ENCODE assay signal across 10 mouse cellular contexts in genomic region chr1:77043749-77044564, GRCm38 (mm10).
DNase-seq lines count a peak whose midpoint lies in the region; ATAC-seq lines count a peak whose summit lies in the region.
"Had no signal": no experiment of that assay in that cellular context is flagged by ENCODE, and none has a peak within 500 bp of the region (broad histone marks: within the 10 kb centered on the region; RNA-seq: fewer than 3 reads in every experiment).

No protein-coding gene starts in this region.

- WGBS in embryonic facial prominence, embryonic 14.5 days = 56% methylated on average over 14 of the region's 14 CpGs
- 82% methylated on average over 14 of the region's 14 CpGs for WGBS in embryonic facial prominence, embryonic 10.5 days
- WGBS in stomach, embryonic 16.5 days = 35% methylated on average over 14 of the region's 14 CpGs

- H3K4me3 ChIP-seq in embryonic facial prominence, embryonic 14.5 days (ENCODE audit: low read depth, low read length) = no peak overlapping the region
- no peak overlapping the region for H3K4me3 ChIP-seq in embryonic facial prominence, embryonic 10.5 days
- H3K4me3 ChIP-seq in stomach, embryonic 16.5 days (replicated peaks; ENCODE audit: low read length) = no peak overlapping the region
- H3K4me3 ChIP-seq: limb, embryonic 12.5 days; neural tube, embryonic 13.5 days had no signal

- H3K9me3 ChIP-seq in embryonic facial prominence, embryonic 14.5 days (ENCODE audit: control insufficient read depth, low read length) = 0 out of 2 replicates have a peak, but pooled peaks cover 6% of the 10 kb centered on the region
- no peaks in the 10 kb centered on the region for H3K9me3 ChIP-seq in embryonic facial prominence, embryonic 10.5 days
- H3K9me3 ChIP-seq in stomach, embryonic 16.5 days (replicated peaks; ENCODE audit: control insufficient read depth, low read length) = no peaks in the 10 kb centered on the region
- H3K9me3 ChIP-seq: neural tube, embryonic 13.5 days had no signal

- H3K9ac ChIP-seq in embryonic facial prominence, embryonic 14.5 days (ENCODE audit: low read depth, low read length) = no peak overlapping the region
- no peak overlapping the region for H3K9ac ChIP-seq in stomach, embryonic 16.5 days (ENCODE audit: low read length)
- H3K9ac ChIP-seq: limb, embryonic 12.5 days; neural tube, embryonic 13.5 days had no signal

- no peaks in the 10 kb centered on the region for H3K27me3 ChIP-seq in embryonic facial prominence, embryonic 14.5 days (replicated peaks; ENCODE audit: control insufficient read depth, insufficient read depth, low read length)
- H3K27me3 ChIP-seq in embryonic facial prominence, embryonic 10.5 days (replicated peaks; ENCODE audit: low read depth, poor library complexity, severe bottlenecking) = no peaks in the 10 kb centered on the region
- no peaks in the 10 kb centered on the region for H3K27me3 ChIP-seq in stomach, embryonic 16.5 days (ENCODE audit: control insufficient read depth, insufficient read depth, low read length)
- H3K27me3 ChIP-seq: limb, embryonic 12.5 days; neural tube, embryonic 13.5 days had no signal

- H3K27ac ChIP-seq in embryonic facial prominence, embryonic 14.5 days (replicated peaks; ENCODE audit: low read depth, low read length) = no peak overlapping the region
- no peak overlapping the region for H3K27ac ChIP-seq in embryonic facial prominence, embryonic 10.5 days (replicated peaks)
- no peak overlapping the region for H3K27ac ChIP-seq in stomach, embryonic 16.5 days (ENCODE audit: low read length)
- H3K27ac ChIP-seq: limb, embryonic 12.5 days; neural tube, embryonic 13.5 days had no signal

- intact Hi-C loops in heart, postnatal 36 days (cut with DNase I) = no loop called here

- 0 out of 2 replicates have a peak, but pooled peaks cover 8% of the 10 kb centered on the region for H3K4me1 ChIP-seq in embryonic facial prominence, embryonic 14.5 days (ENCODE audit: control insufficient read depth, insufficient read depth, low read length)
- H3K4me1 ChIP-seq in embryonic facial prominence, embryonic 10.5 days = no peaks in the 10 kb centered on the region
- peaks cover 8% of the 10 kb centered on the region; the same call in 1 of the 2 replicates for H3K4me1 ChIP-seq in stomach, embryonic 16.5 days (ENCODE audit: control insufficient read depth, insufficient read depth, low read length)

- H3K4me2 ChIP-seq in embryonic facial prominence, embryonic 14.5 days (ENCODE audit: low read depth, low read length) = no peak overlapping the region
- peak overlapping the region; percentile 6; the same call in 1 of the 2 replicates for H3K4me2 ChIP-seq in stomach, embryonic 16.5 days (ENCODE audit: low read depth, low read length)
- H3K4me2 ChIP-seq: limb, embryonic 12.5 days; neural tube, embryonic 13.5 days had no signal

- peak; percentile 66 for DNase-seq in embryonic facial prominence, embryonic 14.5 days (ENCODE audit: low spot score)
- DNase-seq in embryonic facial prominence, embryonic 10.5 days (ENCODE audit: low spot score) = no peak
- peak; percentile 27 to 30 for DNase-seq in right cerebral cortex, postnatal 10 days (ENCODE audit: low spot score in 2 of 2)
- DNase-seq in right cerebral cortex, postnatal 25 days = no peak
- peak; percentile 62 to 65 for DNase-seq in heart, postnatal 36 days
- no peak for DNase-seq in left cerebral cortex, adult 8-10 months (ENCODE audit: low spot score in 2 of 2)
- DNase-seq in layer of hippocampus, adult 18-20 months (ENCODE audit: low spot score in 2 of 2) = no peak

- no peak for ATAC-seq in embryonic facial prominence, embryonic 14.5 days (ENCODE audit: low read depth)
- no peak for ATAC-seq in stomach, embryonic 16.5 days (ENCODE audit: insufficient read depth, low FRiP score)

- H3K36me3 ChIP-seq in embryonic facial prominence, embryonic 14.5 days (ENCODE audit: control insufficient read depth, insufficient read depth, low read length) = no peaks in the 10 kb centered on the region
- no peaks in the 10 kb centered on the region for H3K36me3 ChIP-seq in embryonic facial prominence, embryonic 10.5 days (replicated peaks)
- H3K36me3 ChIP-seq in stomach, embryonic 16.5 days (ENCODE audit: control insufficient read depth, insufficient read depth, low read length) = no peaks in the 10 kb centered on the region
- H3K36me3 ChIP-seq: limb, embryonic 12.5 days; neural tube, embryonic 13.5 days had no signal

Comparison
In these comparisons a context has a peak if more than half of its experiments do, and no peak if none do; other contexts are left out.
1. DNase-seq: peak in embryonic facial prominence, embryonic 14.5 days (single experiment), right cerebral cortex, postnatal 10 days (2 of 2) and heart, postnatal 36 days (2 of 2); none in embryonic facial prominence, embryonic 10.5 days (single experiment), right cerebral cortex, postnatal 25 days (single experiment), left cerebral cortex, adult 8-10 months (0 of 2) and layer of hippocampus, adult 18-20 months (0 of 2).